Mouse (Mus musculus): Measurements from ENCODE around the gene Fat4. TPM values are rescaled to one million over a fixed set of nuclear protein-coding genes. Genes with fewer than 3 reads are reported as not detected.
A peak's percentile ranks its signal among the peaks of the same experiment; 100 is the strongest.

Fat4 gene
- total and polyA plus RNA-seq, 2 experiments from 2014 or later = 1.0 to 16.1 TPM

DNA sequence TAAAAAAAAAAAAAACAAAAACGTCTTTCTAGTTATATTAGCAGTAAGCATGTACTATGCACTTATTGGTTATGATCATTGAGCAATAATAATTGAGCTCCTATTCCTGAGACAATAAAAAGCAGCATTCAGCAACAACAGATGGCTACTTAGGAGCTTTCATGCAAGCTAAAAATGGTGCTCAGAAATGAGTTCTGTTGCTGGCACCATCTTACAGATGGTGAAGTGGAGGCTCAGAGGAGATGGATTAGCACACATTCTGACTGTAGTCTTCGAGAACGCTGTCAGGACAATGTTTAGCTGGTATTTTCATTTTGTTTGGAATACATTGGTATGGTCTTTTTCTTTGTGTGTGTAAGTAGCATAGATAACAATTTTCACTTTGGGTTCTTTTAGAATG lies 20.1 kb downstream of the Fat4 start:
- ATAC-seq (ENCODE audit: insufficient read depth, low read depth) (no peak), DNase-seq (ENCODE audit: low spot score) (no peak)
- Histone ChIP-seq H3K9me3 (replicated peaks; ENCODE audit: control insufficient read depth, low read length) (no peaks in the 10 kb centered on the region), H3K27me3 (ENCODE audit: control insufficient read depth, insufficient read depth, low read length) (no peaks in the 10 kb centered on the region), H3K9ac (replicated peaks; ENCODE audit: low read depth, low read length) (no peak overlapping the region), H3K27ac (ENCODE audit: low read depth) (no peak overlapping the region), H3K4me1 (ENCODE audit: control insufficient read depth, insufficient read depth) (0 out of 2 replicates have a peak, but pooled peaks cover 4% of the 10 kb centered on the region), H3K4me2 (ENCODE audit: low read depth, low read length) (no peak overlapping the region), H3K4me3 (ENCODE audit: low read depth, low read length) (no peak overlapping the region), H3K36me3 (replicated peaks; ENCODE audit: control insufficient read depth, insufficient read depth, low read length) (no peaks in the 10 kb centered on the region)
- WGBS = 68% methylated on average over 3 of the region's 3 CpGs
- no peak for TF ChIP-seq EP300 (IDR thresholded peaks at IDR 0.05; ENCODE audit: low read depth)
- TF ChIP-seq CTCF (IDR thresholded peaks at IDR 0.05; ENCODE audit: low read depth) = no peak

DNA sequence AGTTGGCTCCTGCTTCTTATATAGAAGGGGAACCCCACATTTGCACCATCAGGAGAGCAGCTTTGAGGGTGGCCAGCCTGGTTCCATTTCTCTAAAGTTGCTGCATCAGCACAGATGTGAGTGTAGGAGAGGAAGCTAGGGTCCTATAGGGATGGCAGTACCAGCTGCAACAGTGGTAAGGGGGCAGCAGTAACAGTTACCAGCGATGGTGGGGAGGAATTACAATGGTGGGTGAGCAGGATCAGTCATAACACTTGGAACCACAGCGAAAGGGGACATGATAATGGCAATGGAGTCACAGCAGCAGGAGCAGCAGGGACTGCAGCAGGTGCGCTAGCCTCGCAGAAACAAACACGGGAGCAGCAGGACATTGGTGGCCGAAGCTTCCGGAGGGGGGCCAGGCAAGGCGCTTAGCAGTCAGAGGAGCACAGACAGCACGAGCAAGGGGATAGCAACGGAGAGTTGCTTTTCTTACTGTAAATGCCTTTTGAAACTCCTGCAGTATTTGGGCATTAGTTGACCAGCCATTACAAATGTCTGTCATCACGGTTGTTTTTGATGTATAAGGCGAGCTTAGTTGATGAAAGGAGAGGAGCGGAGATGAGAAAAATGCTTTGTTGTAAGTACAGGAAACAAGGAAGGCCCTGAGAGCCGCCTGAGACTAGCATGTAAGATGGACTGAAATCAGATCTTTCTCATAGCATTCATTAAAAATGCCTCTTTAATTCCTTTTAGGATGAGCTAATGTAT lies 21.1 kb downstream of the Fat4 start:
- Histone ChIP-seq H3K36me3 (replicated peaks; ENCODE audit: control insufficient read depth, insufficient read depth, low read length) (no peaks in the 10 kb centered on the region), H3K9me3 (replicated peaks; ENCODE audit: control insufficient read depth, low read length) (no peaks in the 10 kb centered on the region), H3K27ac (ENCODE audit: low read depth) (no peak overlapping the region), H3K9ac (replicated peaks; ENCODE audit: low read depth, low read length) (no peak overlapping the region), H3K4me3 (ENCODE audit: low read depth, low read length) (no peak overlapping the region), H3K27me3 (ENCODE audit: control insufficient read depth, insufficient read depth, low read length) (no peaks in the 10 kb centered on the region), H3K4me2 (ENCODE audit: low read depth, low read length) (peak overlapping the region; percentile 17; the same call in 1 of the 2 replicates), H3K4me1 (ENCODE audit: control insufficient read depth, insufficient read depth) (0 out of 2 replicates have a peak, but pooled peaks cover 4% of the 10 kb centered on the region)
- WGBS = 38% methylated on average over 14 of the region's 14 CpGs
- ATAC-seq (ENCODE audit: insufficient read depth, low read depth) = no peak
- TF ChIP-seq EP300 (IDR thresholded peaks at IDR 0.05; ENCODE audit: low read depth) (no peak), CTCF (IDR thresholded peaks at IDR 0.05; ENCODE audit: low read depth) (no peak)
- no peak for DNase-seq (ENCODE audit: low spot score)

DNA sequence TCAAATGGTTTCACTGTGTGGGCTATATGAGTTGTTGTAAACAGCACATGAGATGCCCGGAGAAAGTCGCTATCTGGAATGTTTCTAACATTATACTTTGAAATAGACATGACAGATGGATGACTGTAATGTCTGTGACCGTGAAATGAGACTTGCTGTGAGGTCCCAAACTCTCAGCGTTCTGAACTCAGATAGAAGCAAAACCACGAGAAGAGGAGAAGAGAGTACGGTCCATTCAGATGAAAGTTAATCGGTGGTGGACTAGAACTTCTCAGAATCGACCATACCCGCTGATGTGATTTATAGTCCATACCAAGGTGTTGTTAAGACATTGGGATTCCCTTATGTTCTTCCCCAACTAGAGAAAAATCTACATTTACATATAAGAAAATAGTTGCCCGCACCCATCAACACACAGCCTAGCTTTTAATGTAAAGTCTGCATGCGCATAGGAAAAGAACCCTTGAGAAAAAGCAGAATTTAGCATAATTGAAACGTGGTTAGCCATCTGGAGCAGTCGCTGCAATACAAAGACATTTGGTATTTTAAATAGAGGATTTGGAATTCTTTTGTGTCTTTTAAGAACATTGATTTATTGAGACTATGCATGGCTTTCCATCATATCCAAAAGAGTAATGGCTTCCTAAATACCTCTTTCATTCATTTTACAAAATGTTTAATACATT lies 21.8 kb downstream of the Fat4 start:
- Histone ChIP-seq H3K9ac (replicated peaks; ENCODE audit: low read depth, low read length) (no peak overlapping the region), H3K9me3 (replicated peaks; ENCODE audit: control insufficient read depth, low read length) (no peaks in the 10 kb centered on the region), H3K27me3 (ENCODE audit: control insufficient read depth, insufficient read depth, low read length) (no peaks in the 10 kb centered on the region), H3K27ac (ENCODE audit: low read depth) (no peak overlapping the region), H3K4me1 (ENCODE audit: control insufficient read depth, insufficient read depth) (0 out of 2 replicates have a peak, but pooled peaks cover 4% of the 10 kb centered on the region), H3K4me2 (ENCODE audit: low read depth, low read length) (no peak overlapping the region), H3K36me3 (replicated peaks; ENCODE audit: control insufficient read depth, insufficient read depth, low read length) (no peaks in the 10 kb centered on the region), H3K4me3 (ENCODE audit: low read depth, low read length) (no peak overlapping the region)
- no peak for TF ChIP-seq CTCF (IDR thresholded peaks at IDR 0.05; ENCODE audit: low read depth)
- TF ChIP-seq EP300 (IDR thresholded peaks at IDR 0.05; ENCODE audit: low read depth) = no peak
- ATAC-seq (ENCODE audit: insufficient read depth, low read depth) = no peak
- 77% methylated on average over 13 of the region's 13 CpGs for WGBS
- no peak for DNase-seq (ENCODE audit: low spot score)

DNA sequence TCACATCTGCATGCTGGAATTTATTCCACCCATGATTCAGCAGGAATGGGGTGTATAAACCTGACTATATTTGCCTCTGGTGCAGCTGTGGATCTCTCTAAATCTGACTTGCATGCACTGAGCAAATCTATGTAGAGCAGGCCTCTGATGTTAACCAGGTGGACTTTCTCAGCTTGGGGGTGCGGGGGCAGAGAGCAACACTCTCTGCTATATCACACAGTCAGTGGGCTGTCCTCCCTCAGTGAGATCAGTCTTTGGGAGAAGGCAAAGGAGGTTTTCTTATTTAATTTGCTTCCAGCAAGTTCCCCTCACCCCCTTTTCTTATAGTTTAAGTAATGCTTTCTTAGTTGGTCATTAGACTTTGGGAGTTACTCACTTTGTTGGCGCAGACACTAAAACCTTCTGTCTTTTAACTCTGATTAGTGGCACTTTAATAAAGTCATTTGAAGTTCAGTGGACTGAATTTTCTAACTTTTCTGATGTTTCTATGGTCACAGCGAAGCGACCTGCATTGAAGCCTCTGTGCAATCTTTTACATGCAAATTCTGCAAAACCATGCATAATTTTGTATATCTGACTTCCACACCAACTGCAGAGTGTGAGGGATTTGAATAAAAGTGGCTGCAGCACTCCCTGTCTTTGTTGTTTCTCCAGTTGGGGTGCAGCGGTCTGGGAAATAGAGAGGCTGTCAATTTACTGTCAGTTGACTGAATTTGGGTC lies 26.2 kb downstream of the Fat4 start:
- H3K9me3 ChIP-seq (replicated peaks; ENCODE audit: control insufficient read depth, low read length) = no peaks in the 10 kb centered on the region
- H3K4me1 ChIP-seq (ENCODE audit: control insufficient read depth, insufficient read depth) = no peaks in the 10 kb centered on the region
- no peak overlapping the region for H3K4me2 ChIP-seq (ENCODE audit: low read depth, low read length)
- no peaks in the 10 kb centered on the region for H3K27me3 ChIP-seq (ENCODE audit: control insufficient read depth, insufficient read depth, low read length)
- H3K4me3 ChIP-seq (ENCODE audit: low read depth, low read length) = no peak overlapping the region
- H3K9ac ChIP-seq (replicated peaks; ENCODE audit: low read depth, low read length) = no peak overlapping the region
- ATAC-seq (ENCODE audit: insufficient read depth, low read depth) (no peak), DNase-seq (ENCODE audit: low spot score) (no peak)
- 70% methylated on average over 5 of the region's 5 CpGs for WGBS
- H3K27ac ChIP-seq (ENCODE audit: low read depth) = no peak overlapping the region
- TF ChIP-seq CTCF (IDR thresholded peaks at IDR 0.05; ENCODE audit: low read depth) (no peak), EP300 (IDR thresholded peaks at IDR 0.05; ENCODE audit: low read depth) (no peak)
- no peaks in the 10 kb centered on the region for H3K36me3 ChIP-seq (replicated peaks; ENCODE audit: control insufficient read depth, insufficient read depth, low read length)

DNA sequence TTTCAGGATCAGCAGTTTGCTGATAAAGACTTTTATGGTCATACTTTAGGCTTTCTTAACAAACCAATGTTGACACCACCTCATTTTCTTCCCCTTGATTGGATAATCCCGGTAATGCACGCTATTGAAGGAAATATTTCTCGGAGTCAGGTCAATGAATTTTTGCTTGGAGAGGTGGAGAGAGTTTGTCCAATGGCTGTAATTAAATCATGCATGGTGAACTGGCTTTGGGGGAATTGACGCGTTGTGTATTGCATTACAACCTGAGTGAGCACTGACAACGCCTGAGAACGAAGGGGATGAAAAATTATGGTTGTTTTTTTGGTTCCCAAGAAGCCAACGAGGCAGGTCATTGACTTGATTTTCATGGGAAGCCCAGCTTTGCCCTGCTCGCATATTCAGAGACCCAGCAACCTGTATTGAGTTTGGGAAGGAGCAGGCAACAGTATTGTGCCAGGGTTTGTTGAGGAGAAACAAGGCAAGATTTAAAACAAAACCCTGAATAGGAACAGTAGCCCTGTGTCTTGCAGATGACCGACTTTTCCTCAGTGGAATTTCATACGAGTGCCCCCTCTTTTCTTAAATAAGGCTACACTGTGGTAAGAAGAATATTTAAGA lies 26.9 kb downstream of the Fat4 start:
- Histone ChIP-seq H3K4me2 (ENCODE audit: low read depth, low read length) (no peak overlapping the region), H3K9ac (replicated peaks; ENCODE audit: low read depth, low read length) (no peak overlapping the region), H3K36me3 (replicated peaks; ENCODE audit: control insufficient read depth, insufficient read depth, low read length) (no peaks in the 10 kb centered on the region), H3K4me3 (ENCODE audit: low read depth, low read length) (no peak overlapping the region), H3K27ac (ENCODE audit: low read depth) (no peak overlapping the region), H3K27me3 (ENCODE audit: control insufficient read depth, insufficient read depth, low read length) (no peaks in the 10 kb centered on the region), H3K4me1 (ENCODE audit: control insufficient read depth, insufficient read depth) (no peaks in the 10 kb centered on the region), H3K9me3 (replicated peaks; ENCODE audit: control insufficient read depth, low read length) (no peaks in the 10 kb centered on the region)
- 71% methylated on average over 11 of the region's 11 CpGs for WGBS
- TF ChIP-seq CTCF (IDR thresholded peaks at IDR 0.05; ENCODE audit: low read depth) (no peak), EP300 (IDR thresholded peaks at IDR 0.05; ENCODE audit: low read depth) (no peak)
- DNase-seq (ENCODE audit: low spot score) (no peak), ATAC-seq (ENCODE audit: insufficient read depth, low read depth) (no peak)
